Mouse (Mus musculus) ES-Bruce4 (cell line): Measurements from ENCODE around the gene Tspan2.

Experiments
- EP300 ChIP-seq: IDR thresholded peaks from 2 replicates; pipeline ENCODE4 v1.6.1; 2011; ENCODE audit warnings: low read depth, low read length; ENCODE audit not compliant: insufficient read depth
- POLR2A ChIP-seq: IDR thresholded peaks from one replicate; pipeline ENCODE4 v1.8.1; 2011; ENCODE audit warnings: low read length; ENCODE audit not compliant: insufficient read depth

GRCm38 (mm10) chr3:102698127-102698526 is 36.2 kb upstream of the Tspan2 start:
- TF ChIP-seq POLR2A (no peak), EP300 (no peak)
